Mouse (Mus musculus): ENCODE data around the gene Tmem50a.
"Not testable (repeated sequence)": the region's sequence is repeated elsewhere in the genome, so short reads cannot be mapped to it uniquely, and the experiment has no call there.

Gene Tmem50a

DNA sequence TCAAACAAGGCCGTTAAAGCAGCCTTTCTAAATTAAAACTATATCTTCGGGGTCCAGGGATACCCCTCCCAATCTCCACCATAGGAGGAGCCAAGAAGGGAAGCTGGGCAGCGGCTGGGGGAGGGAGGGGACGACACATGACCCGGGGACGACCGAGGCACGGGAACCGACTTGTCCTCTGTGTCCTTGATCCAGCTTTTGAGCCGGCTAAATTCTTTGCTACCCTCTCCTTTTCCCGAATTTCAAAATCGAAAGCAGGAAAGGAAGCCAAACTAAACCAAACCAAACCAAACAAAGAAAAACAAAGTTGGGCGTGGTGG lies 8.1 kb upstream of the Tmem50a start:
- peak; percentile 76 for DNase-seq

DNA sequence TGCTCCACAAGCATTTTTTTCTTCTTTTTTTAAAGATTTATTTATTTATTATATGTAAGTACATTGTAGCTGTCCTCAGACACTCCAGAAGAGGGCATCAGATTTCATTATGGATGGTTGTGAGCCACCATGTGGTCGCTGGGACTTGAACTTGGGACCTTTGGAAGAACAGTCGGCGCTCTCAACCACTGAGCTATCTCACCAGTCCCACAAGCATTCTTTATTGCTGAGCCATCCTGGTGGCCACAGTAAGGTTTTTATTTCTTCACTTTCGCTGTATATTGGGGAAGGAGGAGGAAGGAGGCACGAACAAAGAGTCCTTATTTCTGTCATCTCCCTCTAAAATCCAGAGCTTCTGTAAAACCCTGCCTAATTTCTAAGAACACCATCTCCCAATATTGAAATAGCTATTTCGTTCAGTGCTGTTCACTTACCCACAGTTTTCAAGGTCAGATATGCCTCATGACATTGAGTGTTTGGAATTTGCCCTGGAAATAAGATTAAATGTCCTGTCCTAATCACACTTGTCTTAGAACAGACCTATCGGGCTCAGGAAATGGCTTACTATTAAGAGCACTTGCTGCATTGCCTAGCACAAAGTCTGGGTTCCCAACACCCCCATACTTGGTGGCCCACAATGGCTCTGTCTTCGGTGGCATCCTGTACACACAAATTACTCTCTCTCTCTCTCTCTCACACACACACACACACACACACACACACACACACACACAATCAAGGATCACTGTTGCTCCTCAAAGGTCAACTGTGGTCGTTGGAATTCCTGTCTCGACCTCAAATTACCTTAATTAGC lies 7.5 kb upstream of the Tmem50a start:
- DNase-seq, result peak; percentile 38

GRCm38 (mm10) chr4:134921703-134922102 lies 6.9 kb upstream of the Tmem50a start:
- DNase-seq, result no peak

GRCm38 (mm10) chr4:134920631-134921030 lies 5.8 kb upstream of the Tmem50a start:
- DNase-seq, result no peak

GRCm38 (mm10) chr4:134919733-134920540 lies 5.1 kb upstream of the Tmem50a start:
- no peak for DNase-seq

GRCm38 (mm10) chr4:134918381-134918780 lies 3.6 kb upstream of the Tmem50a start:
- DNase-seq, result peak; percentile 78

- no peak for DNase-seq
Measured at GRCm38 (mm10) chr4:134917194-134917593, 2.4 kb upstream of the Tmem50a start.

DNA sequence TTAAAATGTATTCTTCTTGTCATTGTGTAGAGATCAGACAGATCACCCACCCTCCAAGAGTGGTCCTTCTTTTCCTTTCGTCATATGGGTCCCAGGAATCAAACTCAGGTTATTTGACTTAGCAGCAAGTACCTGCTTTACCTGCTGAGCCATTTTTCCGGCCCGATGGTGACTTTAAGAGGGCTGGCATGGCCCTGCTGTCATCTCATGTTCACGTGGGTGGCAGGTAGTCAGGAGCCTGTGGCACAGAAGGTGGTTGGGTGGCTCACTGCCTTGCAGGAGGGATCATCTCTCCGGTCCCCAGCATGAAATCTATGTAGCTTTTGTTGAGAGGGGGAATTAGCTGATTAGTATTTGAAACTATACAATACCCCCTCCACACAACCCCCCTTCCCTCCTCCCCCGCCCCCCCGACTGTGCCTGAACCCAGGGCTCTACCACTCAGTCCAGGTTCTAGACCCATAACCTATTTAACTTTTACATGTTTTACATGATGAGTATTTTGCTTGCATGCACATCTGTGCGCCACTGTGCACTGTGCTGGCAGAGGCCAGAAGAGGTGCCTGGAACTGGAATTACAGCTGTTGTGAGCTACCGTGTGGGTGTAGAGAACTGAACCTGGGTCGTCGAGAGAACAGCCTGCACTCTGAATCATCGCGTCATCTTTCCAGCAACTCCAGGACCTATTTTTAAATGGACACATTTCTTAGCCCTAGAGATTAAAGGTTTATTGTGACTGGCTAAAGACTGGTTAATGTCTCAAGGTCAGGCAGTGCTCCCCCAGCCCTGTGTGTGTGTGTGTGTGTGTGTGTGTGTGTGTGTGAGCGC lies 613 bp upstream of the Tmem50a start:
- no peak for DNase-seq

DNA sequence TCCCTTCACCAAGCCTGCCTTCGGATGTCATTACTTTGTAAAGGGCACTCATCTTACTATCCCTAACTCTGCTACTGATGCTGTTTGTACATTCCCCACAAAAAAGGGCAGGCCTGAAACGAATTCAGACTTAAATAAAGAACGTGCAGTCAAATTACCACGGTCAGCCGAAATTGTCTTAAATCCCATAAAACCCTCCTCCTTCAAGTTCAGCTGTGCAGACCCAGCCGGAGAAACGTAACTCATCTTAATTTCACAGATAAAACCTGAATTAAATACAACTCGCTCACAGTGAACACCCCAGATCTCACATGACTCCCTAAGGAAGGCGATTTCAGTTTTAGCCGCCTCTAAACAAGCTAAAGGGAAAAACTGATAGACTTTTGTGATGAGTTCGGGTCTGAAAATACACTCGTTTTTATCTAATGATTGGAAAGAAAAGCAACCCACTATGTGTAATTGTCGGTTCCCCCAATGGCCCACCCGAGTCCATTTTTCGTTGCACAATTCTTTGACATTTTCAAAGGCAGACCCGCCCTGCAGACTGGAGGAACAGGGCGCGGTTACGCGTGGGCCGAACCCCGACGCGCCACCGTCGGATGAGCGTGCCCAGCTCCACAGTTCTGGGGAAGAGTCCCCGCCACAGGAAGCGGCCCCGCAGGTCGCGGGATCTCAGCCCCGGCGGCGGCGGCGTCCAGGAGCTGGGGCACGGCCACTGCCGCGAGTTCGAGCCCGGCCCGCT lies 531 bp downstream of the Tmem50a start:
- no peak for DNase-seq

DNA sequence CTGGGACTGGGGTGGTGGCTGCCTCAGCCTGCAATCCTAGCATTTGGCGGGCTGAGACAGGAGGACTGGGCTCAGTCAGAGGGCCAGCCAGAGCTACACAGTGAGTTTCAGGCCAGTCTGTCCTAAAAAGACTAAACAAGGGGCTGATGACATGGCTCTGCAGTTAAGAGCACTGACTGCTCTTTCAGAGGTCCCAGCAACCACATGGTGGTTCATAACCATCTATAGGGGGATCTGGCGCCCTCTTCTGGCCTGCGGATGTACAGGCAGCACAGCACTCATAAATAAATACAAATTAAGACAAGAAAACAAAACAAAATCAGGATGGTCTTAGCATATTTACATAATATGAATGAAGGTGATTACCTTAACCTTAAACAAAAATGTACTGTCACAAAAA lies 1.4 kb downstream of the Tmem50a start:
- DNase-seq, result peak; percentile 58

DNA sequence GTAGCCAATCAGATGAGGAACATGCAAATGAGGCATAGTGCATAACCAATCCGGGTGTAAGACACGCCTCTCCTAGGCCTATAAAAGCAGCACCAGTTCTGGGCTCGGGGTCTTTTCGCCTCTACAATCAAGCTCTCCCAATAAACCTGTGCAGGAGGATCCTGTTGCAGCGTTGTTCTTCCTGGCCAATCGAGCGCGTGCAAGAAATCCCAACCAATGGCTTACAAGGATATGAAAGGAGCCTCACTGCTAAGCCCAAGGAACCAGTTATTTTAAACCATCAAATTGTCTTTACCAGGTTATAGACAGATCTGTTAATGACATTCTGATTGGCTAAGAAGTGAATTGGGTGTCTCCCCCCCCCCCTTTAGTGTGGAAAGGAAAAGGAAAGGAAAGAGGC lies 3.4 kb downstream of the Tmem50a start:
- DNase-seq, result not testable (repeated sequence)

- DNase-seq, result no peak
Measured at GRCm38 (mm10) chr4:134903046-134903445, 11.8 kb downstream of the Tmem50a start.

DNA sequence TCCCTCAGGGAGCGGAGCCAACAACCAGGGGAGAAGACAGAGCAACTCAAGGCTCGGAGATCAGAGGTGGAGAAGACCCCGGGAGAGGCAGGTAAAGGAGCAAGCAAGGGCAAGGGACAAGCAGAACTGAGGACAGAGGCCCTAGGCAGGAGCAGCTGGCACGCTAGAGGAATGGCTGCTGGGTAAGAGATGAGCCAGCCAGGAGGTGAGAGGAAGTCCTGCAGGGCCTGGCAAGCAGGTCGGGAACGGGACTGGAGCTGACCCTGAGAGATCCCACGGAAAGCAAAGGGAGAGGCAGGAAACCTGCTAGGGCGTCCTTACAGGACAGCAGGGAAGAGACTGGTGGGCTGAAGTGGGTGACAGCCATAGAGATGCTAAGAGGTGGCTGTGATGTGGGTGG lies 13.7 kb downstream of the Tmem50a start:
- DNase-seq, result no peak

DNA sequence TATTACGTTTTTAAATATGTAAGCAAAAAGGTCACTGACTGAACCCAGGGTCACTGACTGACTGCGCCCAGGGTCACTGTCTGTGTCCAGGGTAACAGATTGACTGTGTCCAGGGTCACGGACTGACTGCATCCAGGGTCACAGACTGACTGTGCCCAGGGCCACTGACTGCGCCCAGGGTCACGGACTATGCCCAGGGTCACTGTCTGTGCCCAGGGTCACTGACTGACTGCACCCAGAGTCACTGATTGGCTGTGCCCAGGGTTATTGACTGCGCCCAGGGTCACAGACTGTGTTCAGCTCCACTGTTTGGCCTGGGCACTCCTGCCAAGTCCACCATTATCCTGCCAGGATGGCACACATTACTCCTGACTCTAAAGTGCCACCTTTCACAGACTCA lies 17.6 kb downstream of the Tmem50a start:
- DNase-seq, result no peak

- peak; percentile 45 for DNase-seq
Measured at GRCm38 (mm10) chr4:134892096-134892495, 22.7 kb downstream of the Tmem50a start.

GRCm38 (mm10) chr4:134884364-134884763 lies 30.5 kb downstream of the Tmem50a start:
- DNase-seq, result no peak

- no peak for DNase-seq
Measured at GRCm38 (mm10) chr4:134883808-134884207, 31.0 kb downstream of the Tmem50a start.

- peak; percentile 25 for DNase-seq
Measured at GRCm38 (mm10) chr4:134883266-134883665, 31.6 kb downstream of the Tmem50a start.

GRCm38 (mm10) chr4:134880041-134880440 lies 34.8 kb downstream of the Tmem50a start:
- no peak for DNase-seq

DNA sequence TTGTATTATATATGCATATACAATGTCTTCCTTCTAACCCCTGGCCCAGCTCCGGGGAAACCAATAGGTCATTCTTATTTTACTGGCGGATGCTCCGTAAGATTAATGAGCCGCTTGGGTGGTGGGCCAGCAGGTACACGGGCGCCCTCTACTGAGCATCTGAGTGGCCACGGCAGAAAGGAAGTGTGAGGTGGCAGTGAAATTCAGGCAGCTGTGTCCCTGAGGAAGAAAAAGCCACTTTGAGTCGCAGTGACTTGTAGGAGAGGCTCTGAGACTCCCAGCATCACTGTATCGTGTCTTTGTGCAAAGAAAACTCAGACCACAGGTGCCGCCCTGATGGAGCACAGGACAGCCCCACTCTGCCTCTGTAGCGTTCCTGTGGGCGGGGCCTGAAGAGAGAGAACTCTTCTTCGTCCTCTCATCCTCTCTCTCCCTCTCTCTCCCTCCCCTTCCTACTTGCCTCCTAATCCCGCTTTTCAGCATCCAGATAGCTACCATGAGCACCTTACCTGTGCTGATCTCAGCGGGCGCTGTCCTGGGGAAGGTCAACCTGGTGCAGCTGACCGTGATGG lies 35.3 kb downstream of the Tmem50a start:
- peak; percentile 55 for DNase-seq

DNA sequence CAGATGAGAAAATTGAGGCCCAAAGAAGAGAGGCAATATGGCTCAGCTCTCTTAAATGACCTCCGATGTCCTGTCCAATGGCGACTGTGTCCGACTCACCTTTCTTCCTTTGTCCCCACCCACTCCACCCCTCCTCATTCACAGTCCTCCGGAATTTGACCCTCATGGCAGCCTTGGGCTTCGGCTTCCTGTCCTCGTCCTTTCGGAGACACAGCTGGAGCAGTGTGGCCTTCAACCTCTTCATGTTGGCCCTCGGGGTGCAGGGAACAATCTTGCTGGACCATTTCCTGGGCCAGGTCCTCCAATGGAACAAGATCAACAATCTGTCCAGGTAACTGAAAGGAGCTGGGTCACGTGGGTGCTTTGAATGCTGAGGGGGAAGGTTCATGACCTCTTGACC lies 38.7 kb downstream of the Tmem50a start:
- no peak for DNase-seq

GRCm38 (mm10) chr4:134871950-134872349 lies 42.9 kb downstream of the Tmem50a start:
- DNase-seq, result no peak

All from kidney, adult 11 months (tissue).